Mouse (Mus musculus) thymus, postnatal 36 days (tissue): ENCODE results near the gene Rbpms2.

Experiments used
- DNase-seq, 2 experiments: peaks; one replicate each; pipeline ENCODE4 v3.0.0; 2022; ENCODE audit warnings: mixed read lengths in 2 of 2

The Rbpms2 gene

GRCm38 (mm10) chr9:65629025-65629766, at the start of gene Rbpms2:
Rbpms2 (plus strand) TSS chr9:65629648.
- peak; percentile 27 to 45 for DNase-seq

GRCm38 (mm10) chr9:65579781-65580371, 49.6 kb upstream of the Rbpms2 start, which contains the start of gene Plekho2:
Plekho2 (minus strand) TSS chr9:65580040.
- peak; percentile 94 to 96 for DNase-seq

- peak; percentile 84 to 85 for DNase-seq
These were observed 48.8 kb upstream of the Rbpms2 start for GRCm38 (mm10) chr9:65580401-65581256.

GRCm38 (mm10) chr9:65583045-65583444, 46.4 kb upstream of the Rbpms2 start:
- DNase-seq, result peak; percentile 51 to 67

GRCm38 (mm10) chr9:65586406-65587269, 42.8 kb upstream of the Rbpms2 start, which contains the start of gene Pif1:
Pif1 (plus strand) TSS chr9:65587160.
- DNase-seq, result peak; percentile 84 to 86

GRCm38 (mm10) chr9:65587270-65587572, 42.2 kb upstream of the Rbpms2 start:
- no peak for DNase-seq

GRCm38 (mm10) chr9:65587573-65588358, 41.7 kb upstream of the Rbpms2 start:
- peak; percentile 38 to 46 for DNase-seq

GRCm38 (mm10) chr9:65589091-65589490, 40.4 kb upstream of the Rbpms2 start:
- no peak for DNase-seq

- no peak for DNase-seq
These were observed 36.7 kb upstream of the Rbpms2 start for GRCm38 (mm10) chr9:65592721-65593120.

- DNase-seq, result no peak
These were observed 35.9 kb upstream of the Rbpms2 start for GRCm38 (mm10) chr9:65593596-65593995.

- DNase-seq, result peak; percentile 31 to 44
These were observed 30.6 kb upstream of the Rbpms2 start for GRCm38 (mm10) chr9:65598765-65599249.

GRCm38 (mm10) chr9:65600951-65601350, 28.5 kb upstream of the Rbpms2 start:
- no peak for DNase-seq

GRCm38 (mm10) chr9:65603401-65604102, 25.9 kb upstream of the Rbpms2 start:
- no peak for DNase-seq

- DNase-seq, result peak; percentile 40 to 59
These were observed 23.8 kb upstream of the Rbpms2 start for GRCm38 (mm10) chr9:65605471-65606136.

GRCm38 (mm10) chr9:65606321-65607109, 22.9 kb upstream of the Rbpms2 start:
- DNase-seq, result no peak

GRCm38 (mm10) chr9:65607120-65607519, 22.3 kb upstream of the Rbpms2 start:
- DNase-seq, result no peak

GRCm38 (mm10) chr9:65611969-65612486, 17.4 kb upstream of the Rbpms2 start:
- no peak for DNase-seq

GRCm38 (mm10) chr9:65613098-65613497, 16.4 kb upstream of the Rbpms2 start:
- no peak for DNase-seq

GRCm38 (mm10) chr9:65619311-65619710, 10.1 kb upstream of the Rbpms2 start:
- no peak for DNase-seq
